Mouse (Mus musculus) retina, postnatal 7 days (tissue): ENCODE results near the gene Slc12a7.
"Not testable (repeated sequence)": the region's sequence is repeated elsewhere in the genome, so short reads cannot be mapped to it uniquely, and the experiment has no call there.

ENCODE experiments used
- DNase-seq: peaks from one replicate; pipeline ENCODE4 v3.0.0-alpha.2; 2012; ENCODE audit warnings: low read depth, low spot score

The Slc12a7 gene

DNA sequence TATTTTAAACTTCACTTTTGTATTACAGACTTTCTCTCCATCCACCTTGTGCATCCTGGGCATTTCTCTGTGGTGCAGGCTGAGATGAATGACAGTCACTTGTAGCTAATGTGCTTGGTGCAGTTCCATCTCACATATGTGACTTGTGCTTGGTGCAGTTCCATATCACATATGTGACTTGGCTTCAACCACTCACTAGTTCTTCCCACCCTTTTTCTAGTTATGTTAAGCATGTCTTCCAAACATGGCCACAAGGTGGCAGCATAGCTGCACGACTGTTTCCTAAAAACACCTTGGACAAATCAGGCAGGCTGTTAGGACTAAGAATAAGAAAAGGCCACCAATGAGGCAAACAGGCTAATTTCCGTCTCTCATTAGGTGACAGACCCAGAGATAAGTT, 14.7 kb upstream of the Slc12a7 start:
- DNase-seq: peak; percentile 76

- DNase-seq: no peak
Measured at GRCm38 (mm10) chr13:73720241-73720640, 12.7 kb upstream of the Slc12a7 start.

- no peak for DNase-seq
Measured at GRCm38 (mm10) chr13:73723081-73723668, 9.7 kb upstream of the Slc12a7 start.

- DNase-seq: no peak
Measured at GRCm38 (mm10) chr13:73725315-73725714, 7.6 kb upstream of the Slc12a7 start.

DNA sequence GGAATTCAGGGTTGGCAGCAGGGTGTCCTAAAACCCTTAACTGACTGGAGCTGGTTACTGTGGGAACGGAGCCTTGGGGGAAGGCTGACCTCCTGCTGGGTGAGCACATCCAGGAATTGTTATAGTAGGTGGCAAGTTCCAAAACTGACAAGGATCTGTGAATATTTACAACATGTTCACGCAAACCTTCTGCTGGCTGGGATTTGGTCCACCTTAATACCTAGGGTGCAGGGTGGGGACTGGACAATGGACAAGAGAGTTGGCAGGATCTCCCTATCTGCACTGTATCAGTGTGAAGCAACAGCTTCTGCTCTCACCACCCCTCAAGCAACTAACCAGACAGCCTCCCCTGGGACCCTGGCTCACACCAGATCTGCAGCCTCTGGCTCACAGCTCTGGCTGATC, 5.3 kb upstream of the Slc12a7 start:
- no peak for DNase-seq

DNA sequence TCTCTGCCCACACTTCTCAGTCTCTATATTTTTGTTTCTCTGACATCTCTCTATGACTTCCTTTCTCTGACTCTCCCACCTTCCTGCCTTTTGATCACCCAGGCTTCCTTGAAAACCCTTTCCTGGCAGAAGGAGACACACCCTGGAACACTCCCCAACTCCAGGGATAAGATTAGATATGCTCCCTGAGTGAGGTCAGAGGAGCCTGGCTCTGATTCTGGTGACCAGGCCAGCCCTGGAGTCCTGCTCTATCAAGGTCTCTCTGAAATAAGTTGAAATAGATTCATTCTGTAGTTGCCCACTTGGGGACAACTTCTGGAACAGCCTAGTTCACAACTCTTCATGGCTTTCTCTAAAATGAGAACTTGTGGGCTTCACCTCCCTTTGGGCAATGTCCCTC, 4.3 kb upstream of the Slc12a7 start:
- DNase-seq: no peak

- DNase-seq: no peak
Measured at GRCm38 (mm10) chr13:73730913-73731312, 2.0 kb upstream of the Slc12a7 start.

GRCm38 (mm10) chr13:73732235-73732634, 659 bp upstream of the Slc12a7 start:
- DNase-seq: no peak

DNA sequence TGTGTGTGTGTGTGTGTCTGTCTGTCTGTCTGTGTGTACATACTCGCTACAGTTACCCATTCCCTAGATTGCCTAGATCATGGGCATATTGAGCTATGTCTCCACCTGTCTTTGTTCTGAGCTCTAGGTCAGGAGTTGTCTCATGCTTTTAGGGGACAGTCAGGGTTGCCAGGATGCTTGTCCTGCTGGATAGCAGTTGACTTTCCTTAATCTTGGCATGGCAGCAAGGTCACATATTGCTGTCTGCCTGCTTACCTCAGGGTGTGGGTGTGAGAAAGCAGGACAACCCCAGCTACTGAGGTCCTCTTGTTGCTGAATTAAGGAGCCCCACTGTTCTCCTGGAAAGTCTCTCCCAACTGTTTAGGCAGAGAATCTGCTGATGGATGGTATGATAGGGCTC, 1.5 kb downstream of the Slc12a7 start:
- DNase-seq: no peak

GRCm38 (mm10) chr13:73735270-73735669, 2.4 kb downstream of the Slc12a7 start:
- no peak for DNase-seq

DNA sequence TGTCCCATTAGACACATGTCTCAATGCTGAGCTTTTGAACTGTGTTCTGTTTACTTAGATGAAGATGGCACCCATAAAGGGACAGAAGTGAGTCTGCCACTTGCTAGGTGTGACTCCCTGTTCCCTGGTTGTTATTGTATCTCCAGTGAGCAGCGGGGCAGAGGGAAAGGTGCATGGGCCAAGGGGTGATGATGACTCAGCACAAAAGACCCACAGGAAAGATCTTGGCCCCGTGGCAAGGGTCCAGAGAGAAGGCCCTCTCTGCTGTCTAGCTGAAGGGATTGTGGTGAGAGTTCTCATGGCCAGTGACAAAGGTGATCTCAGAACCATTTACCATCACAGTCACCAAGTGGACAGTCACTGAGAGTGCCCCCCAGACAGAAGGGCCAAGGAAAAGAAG, 3.0 kb downstream of the Slc12a7 start:
- DNase-seq: no peak

- DNase-seq: no peak
Measured at GRCm38 (mm10) chr13:73736943-73737342, 4.0 kb downstream of the Slc12a7 start.

GRCm38 (mm10) chr13:73740399-73740944, 7.6 kb downstream of the Slc12a7 start:
- not testable (repeated sequence) for DNase-seq

DNA sequence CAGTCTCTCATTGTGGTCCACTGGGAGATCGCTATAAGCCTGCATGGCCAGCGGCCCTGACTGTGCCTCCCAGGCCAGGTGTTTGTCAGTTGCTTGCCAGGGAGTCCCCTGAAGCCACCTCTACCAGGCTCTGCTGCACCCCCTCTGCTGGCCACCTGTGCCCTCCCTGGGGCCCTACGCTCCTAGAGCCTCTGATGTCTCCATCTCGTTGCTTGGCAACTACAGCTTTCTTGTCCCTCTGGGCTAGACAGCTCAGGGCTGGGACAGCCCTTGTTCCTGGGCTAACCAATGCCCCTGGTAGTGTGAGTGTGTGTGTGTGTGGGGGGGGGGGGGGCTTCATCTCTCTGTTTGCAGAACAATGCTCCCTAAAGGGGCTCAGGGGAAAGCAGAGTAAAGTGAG, 10.1 kb downstream of the Slc12a7 start:
- no peak for DNase-seq

DNA sequence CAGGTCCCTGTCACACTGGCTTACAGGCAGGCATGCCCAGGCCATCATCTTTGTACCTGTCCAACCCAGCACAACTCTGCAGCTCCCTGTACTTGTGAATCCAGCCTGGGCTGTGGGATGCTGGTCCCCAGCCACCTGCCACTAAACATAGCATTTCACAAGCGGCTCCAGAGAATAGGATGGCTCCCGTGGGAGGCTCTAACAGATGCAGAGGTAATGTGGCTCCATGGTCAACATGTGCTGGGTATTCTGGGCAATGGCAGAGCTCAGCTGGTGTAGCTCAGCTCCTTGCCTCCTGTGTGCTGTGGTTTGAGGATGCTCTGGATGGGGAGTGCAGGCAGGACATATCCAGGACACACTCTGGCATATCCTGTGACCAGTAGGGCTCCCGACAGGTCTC, 10.8 kb downstream of the Slc12a7 start:
- DNase-seq: no peak

DNA sequence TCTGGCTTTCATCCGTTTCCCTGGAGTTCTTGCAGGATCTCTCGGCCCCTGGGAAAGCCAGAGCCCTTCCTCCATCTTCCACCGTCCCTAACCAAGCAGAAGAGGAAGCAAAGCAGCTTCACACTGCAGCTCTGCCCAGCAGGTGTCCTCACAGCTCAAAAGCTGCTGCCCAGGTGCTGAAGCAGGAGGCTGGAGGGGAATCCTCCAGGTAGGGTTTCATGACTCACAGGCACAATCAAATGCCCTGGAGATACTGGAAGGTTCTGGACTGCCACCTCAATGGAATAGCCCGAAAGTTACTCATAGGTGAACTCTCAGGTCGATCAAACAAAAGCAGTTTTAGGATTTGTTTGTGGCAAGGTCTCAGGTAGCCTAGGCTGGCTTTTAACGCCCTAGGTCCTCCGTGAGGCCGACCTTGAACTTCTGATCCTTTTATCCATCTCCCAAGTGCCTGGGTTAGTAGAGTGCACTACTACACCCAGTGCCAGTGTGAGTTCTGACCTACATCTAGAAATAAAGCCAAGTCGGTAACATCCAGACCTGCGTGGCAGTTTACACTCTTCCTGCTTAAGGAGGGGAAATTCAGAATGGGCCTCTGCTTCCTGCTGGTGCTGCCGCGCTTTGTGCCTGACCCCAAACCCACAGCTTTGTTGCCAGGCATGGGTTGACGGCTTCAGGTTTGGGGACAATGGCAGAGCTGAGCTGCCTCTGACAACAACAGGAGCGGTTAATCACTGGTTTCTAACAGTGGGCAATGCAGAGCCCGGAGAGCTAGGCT, 16.0 kb downstream of the Slc12a7 start:
- no peak for DNase-seq

DNA sequence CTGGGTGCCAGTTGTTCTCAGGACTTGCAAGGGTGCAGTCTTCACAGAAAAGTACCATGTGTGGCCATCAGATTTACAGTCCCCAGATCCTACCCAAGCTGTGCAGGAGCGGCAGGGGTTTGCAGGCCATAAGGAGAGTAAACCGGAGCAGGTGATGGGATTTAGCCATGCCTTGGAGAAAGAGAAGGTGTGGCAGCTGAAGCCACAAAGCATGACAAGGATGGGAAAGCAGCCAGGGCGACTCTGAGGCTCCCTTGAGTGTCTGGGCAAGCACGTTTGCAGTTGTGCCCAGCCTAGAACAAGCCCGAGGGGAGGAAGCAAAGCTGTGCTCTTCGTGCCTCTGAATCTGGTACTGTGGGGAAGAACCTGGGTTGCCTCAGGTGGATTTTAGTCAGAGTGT, 17.5 kb downstream of the Slc12a7 start:
- DNase-seq: no peak

DNA sequence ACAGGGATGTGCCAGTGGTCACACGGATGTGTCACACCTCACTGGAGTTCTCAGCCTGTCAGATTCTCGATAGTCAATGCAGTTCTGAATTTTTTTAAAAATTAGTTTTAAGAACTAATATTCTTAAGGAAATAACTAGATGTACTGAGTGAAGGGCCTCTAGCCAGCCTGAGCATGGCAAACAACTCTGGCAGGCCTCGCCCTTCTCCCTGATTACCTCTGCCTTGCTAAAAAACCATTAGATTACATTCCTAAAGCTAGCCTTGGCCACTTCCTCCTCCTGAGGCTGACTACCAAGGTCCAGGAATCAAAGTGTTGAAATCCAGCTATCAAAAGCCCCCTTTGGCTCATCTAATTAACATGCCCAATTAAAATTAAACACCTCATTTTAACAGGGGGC, 18.4 kb downstream of the Slc12a7 start:
- DNase-seq: no peak

DNA sequence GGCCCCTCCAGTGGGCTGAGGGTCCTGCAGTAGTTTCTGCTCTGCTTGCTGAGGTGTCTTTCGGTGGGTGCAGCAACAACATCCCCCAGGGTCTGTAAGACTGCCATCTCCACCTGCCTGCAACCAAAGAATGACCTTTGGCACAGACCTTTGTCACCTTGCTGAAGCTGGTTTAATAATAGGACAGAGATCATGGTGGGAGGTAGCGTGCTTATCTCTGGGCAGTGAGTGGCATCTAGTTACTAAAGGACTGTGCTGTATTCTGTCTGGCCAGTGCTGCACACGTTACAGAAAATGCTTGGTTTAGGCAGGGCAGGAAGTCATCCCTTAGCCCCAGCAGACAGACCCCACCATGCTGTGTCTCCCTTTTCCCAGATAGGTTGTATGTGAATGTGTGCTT, 22.9 kb downstream of the Slc12a7 start:
- DNase-seq: no peak

DNA sequence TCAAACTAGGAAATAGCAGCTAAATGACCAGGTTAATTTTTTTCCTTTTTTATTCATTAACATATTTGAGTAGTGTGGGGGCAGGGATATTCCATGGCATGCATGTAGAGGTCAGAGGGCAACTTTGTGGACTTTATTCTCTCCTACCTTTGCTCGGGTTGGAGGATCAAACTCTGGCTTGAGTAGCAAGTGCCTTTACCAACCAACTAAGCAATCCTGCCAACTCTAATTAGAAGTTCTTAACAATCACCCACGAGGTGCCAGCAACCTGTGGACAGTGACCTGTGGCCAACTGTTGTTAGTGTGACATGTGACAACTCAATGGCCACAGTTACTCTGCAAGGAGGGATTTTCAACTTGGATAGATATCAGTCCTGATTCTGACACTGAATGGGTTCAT, 24.0 kb downstream of the Slc12a7 start:
- DNase-seq: no peak

GRCm38 (mm10) chr13:73757362-73757761, 24.5 kb downstream of the Slc12a7 start:
- no peak for DNase-seq

DNA sequence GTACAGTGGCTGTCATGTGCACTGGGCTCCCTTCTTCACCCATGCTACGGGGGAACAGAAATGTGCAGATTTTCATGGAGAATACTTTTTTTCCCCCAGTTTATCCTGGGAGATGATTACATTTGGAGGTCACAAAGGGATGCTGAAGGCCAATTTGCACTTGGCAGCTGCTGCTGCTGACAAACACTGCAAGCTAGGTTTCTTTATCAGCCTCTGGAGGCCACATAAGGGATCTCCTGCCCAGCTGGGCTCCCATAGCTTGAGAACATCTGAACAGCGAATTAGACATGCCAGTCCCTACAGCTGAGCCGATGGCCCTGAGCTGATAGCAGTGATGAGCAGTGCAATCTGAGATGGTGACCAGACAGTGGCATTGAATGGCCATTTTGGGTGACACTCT, 26.7 kb downstream of the Slc12a7 start:
- DNase-seq: no peak

DNA sequence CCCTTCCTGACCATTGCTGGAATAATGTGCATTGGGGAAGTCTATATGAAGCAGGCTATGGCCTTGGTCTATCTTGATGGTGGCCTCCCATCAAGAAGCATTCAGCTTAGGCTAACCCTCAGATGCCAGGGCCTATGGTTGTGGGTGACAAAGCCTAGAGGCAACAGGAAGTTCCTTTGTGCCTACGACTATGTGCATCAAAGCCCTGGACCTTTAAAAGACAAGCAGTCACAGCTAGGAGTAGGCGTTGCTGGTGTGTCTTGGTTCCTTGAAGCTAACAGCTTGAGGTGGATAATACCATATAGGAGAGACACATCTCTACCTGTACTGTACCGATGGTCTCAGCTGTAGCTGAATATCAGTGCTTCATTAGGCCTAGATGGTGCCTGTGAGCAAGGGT, 27.2 kb downstream of the Slc12a7 start:
- no peak for DNase-seq
